ENCODE assay signal across 26 mouse cellular contexts in the genomic region with DNA sequence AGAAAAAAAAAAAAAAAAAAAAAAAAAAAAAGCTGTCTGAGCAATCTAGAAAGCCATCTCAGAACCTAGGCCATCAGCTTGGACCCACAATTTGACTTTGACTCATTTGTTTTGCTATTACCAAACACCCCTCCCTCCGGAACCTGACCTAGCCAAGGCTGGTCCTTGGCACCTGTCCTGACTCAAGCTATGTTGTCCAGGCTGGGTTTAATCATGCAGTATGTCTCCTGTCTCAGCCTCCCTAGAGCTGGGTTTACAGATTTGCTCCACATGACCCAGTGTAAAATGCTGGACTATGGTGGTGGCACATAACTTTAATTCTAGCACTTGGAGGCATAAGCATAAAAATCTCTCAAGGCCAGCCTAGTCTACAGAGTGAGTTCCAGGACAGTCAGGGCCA. TPM values are rescaled to one million over a fixed set of nuclear protein-coding genes. Genes with fewer than 3 reads are reported as not detected.
DNase-seq lines count a peak whose midpoint lies in the region; ATAC-seq and TF ChIP-seq lines count a peak whose summit lies in the region.
"Had no signal": no experiment of that assay in that cellular context is flagged by ENCODE, and none has a peak within 500 bp of the region (broad histone marks: within the 10 kb centered on the region; RNA-seq: fewer than 3 reads in every experiment).

No protein-coding gene starts in this region.

- H3K4me1 ChIP-seq in limb, embryonic 14.5 days (ENCODE audit: control insufficient read depth, insufficient read depth, low read length) = no peaks in the 10 kb centered on the region
- H3K4me1 ChIP-seq in limb, embryonic 10.5 days = no peaks in the 10 kb centered on the region
- H3K4me1 ChIP-seq: limb, embryonic 15.5 days; midbrain, embryonic 15.5 days; neural tube, embryonic 13.5 days had no signal

- no peak overlapping the region for H3ac ChIP-seq in myocyte (ENCODE audit: control insufficient read depth, insufficient read length)

- DNase-seq in heart, adult 11 months = peak; percentile 53
- DNase-seq in heart, postnatal 10 days = no peak
- no peak for DNase-seq in limb, embryonic 14.5 days (ENCODE audit: low spot score)
- no peak for DNase-seq in limb, embryonic 10.5 days (ENCODE audit: low spot score)
- DNase-seq in testis, postnatal 10 days (ENCODE audit: low spot score) = peak; percentile 33
- no peak for DNase-seq in testis, postnatal 14 days (ENCODE audit: low spot score)
- no peak for DNase-seq in right cerebral cortex, postnatal 25 days
- DNase-seq: adrenal gland, adult 8-10 months; cerebellum, adult 11 months; cerebellum, adult 9-10 months; cerebellum, postnatal 36 days; heart, postnatal 4 days; kidney, adult 8-10 months; kidney, postnatal 10 days; liver, postnatal 0 days; lung, postnatal 36 days had no signal

- no peak overlapping the region for H3K4me2 ChIP-seq in limb, embryonic 14.5 days (replicated peaks; ENCODE audit: low read depth, low read length, severe bottlenecking)
- H3K4me2 ChIP-seq in myocyte (ENCODE audit: low read depth) = no peak overlapping the region
- H3K4me2 ChIP-seq: heart, embryonic 11.5 days; hindbrain, embryonic 14.5 days; limb, embryonic 15.5 days; midbrain, embryonic 15.5 days; neural tube, embryonic 13.5 days had no signal

- intact Hi-C loops in heart, postnatal 10 days (cut with DNase I) = no loop called here

- H3K4me3 ChIP-seq in limb, embryonic 14.5 days (replicated peaks; ENCODE audit: low read length) = no peak overlapping the region
- no peak overlapping the region for H3K4me3 ChIP-seq in limb, embryonic 10.5 days
- no peak overlapping the region for H3K4me3 ChIP-seq in myocyte
- H3K4me3 ChIP-seq: left cerebral cortex, adult 2 months; limb, embryonic 15.5 days; midbrain, embryonic 15.5 days; neural tube, embryonic 13.5 days had no signal

- no peak overlapping the region for H3K9ac ChIP-seq in limb, embryonic 14.5 days (ENCODE audit: low read depth, low read length, severe bottlenecking)
- H3K9ac ChIP-seq: hindbrain, embryonic 14.5 days; limb, embryonic 15.5 days; liver, postnatal 0 days; midbrain, embryonic 15.5 days; neural tube, embryonic 13.5 days had no signal

- no peaks in the 10 kb centered on the region for H3K27me3 ChIP-seq in limb, embryonic 14.5 days (ENCODE audit: control insufficient read depth, insufficient read depth, low read length)
- H3K27me3 ChIP-seq in limb, embryonic 10.5 days (ENCODE audit: low read depth, poor library complexity, severe bottlenecking) = no peaks in the 10 kb centered on the region
- no peaks in the 10 kb centered on the region for H3K27me3 ChIP-seq in myocyte (ENCODE audit: control insufficient read depth, insufficient read depth, insufficient read length)
- H3K27me3 ChIP-seq: CH12.LX; limb, embryonic 15.5 days; midbrain, embryonic 15.5 days; neural tube, embryonic 13.5 days had no signal

- ATAC-seq in limb, embryonic 14.5 days (ENCODE audit: low FRiP score, low read depth) = 0 out of 2 replicates have a peak, but pooled peaks have one; percentile 8
- ATAC-seq: activated CD4-positive, CD25-positive, alpha-beta regulatory T cell, adult 4 months; forebrain, embryonic 16.5 days; liver, postnatal 0 days; midbrain, embryonic 15.5 days had no signal

- WGBS in limb, embryonic 14.5 days = 83% methylated on average over 1 of the region's 1 CpGs
- WGBS in limb, embryonic 10.5 days = 85% methylated on average over 1 of the region's 1 CpGs

- H3K9me3 ChIP-seq in limb, embryonic 14.5 days (ENCODE audit: control insufficient read depth, low read length) = no peaks in the 10 kb centered on the region
- H3K9me3 ChIP-seq in limb, embryonic 10.5 days (replicated peaks) = no peaks in the 10 kb centered on the region
- H3K9me3 ChIP-seq: limb, embryonic 15.5 days; midbrain, embryonic 15.5 days; neural tube, embryonic 13.5 days had no signal

- no peak overlapping the region for H3K27ac ChIP-seq in limb, embryonic 14.5 days (replicated peaks; ENCODE audit: low read depth, low read length)
- H3K27ac ChIP-seq in limb, embryonic 10.5 days = no peak overlapping the region
- H3K27ac ChIP-seq: hindbrain, embryonic 14.5 days; left cerebral cortex, adult 2 months; limb, embryonic 15.5 days; midbrain, embryonic 15.5 days; neural tube, embryonic 13.5 days had no signal

- H3K79me2 ChIP-seq in myocyte (ENCODE audit: control insufficient read depth, insufficient read depth) = no peaks in the 10 kb centered on the region

- no peak for TF ChIP-seq POLR2A in limb, embryonic 14.5 days (IDR thresholded peaks at IDR 0.05; ENCODE audit: borderline replicate concordance, extremely low read depth, insufficient read depth, insufficient read length)
- no peak for TF ChIP-seq POLR2A in myocyte (IDR thresholded peaks at IDR 0.05; ENCODE audit: insufficient read length, low read depth)

- peaks cover 11% of the 10 kb centered on the region for H3K36me3 ChIP-seq in limb, embryonic 14.5 days (ENCODE audit: control insufficient read depth, insufficient read depth, low read length)
- H3K36me3 ChIP-seq in limb, embryonic 10.5 days = peaks cover 21% of the 10 kb centered on the region
- H3K36me3 ChIP-seq in myocyte (ENCODE audit: control insufficient read depth, insufficient read depth) = peaks cover 10% of the 10 kb centered on the region

TF ChIP-seq in myocyte, 11 proteins besides CTCF, POLR2A, EP300 and RAD21:
- TF ChIP-seq POLR2AphosphoS2 (IDR thresholded peaks at IDR 0.05; ENCODE audit: insufficient read length, low read depth) (peak; percentile 32), CEBPB (IDR thresholded peaks at IDR 0.05; ENCODE audit: insufficient read depth, poor library complexity, severe bottlenecking) (no peak), E2F4 (IDR thresholded peaks at IDR 0.05; ENCODE audit: insufficient read depth) (no peak)

RNA-seq across cellular contexts. Expression of gene Ctsh, which starts 29.0 kb away (rescaled TPM):
- 10 to 100 TPM; 42.1 to 46.6 TPM for total RNA-seq in heart, postnatal 10 days (2021)
- 17.7 and 20.4 TPM in 2 replicates for polyA plus RNA-seq in limb, embryonic 14.5 days (2012; rRNA removed)
- 37.8 and 40.3 TPM in 2 replicates for polyA plus RNA-seq in limb, embryonic 14.5 days (2014; fragmentation: Nextera tagmentation; extraction: Ambion mirVana)
- polyA plus RNA-seq in limb, embryonic 10.5 days (2016; fragmentation: Nextera tagmentation; extraction: Ambion mirVana) = 7.5 and 12.1 TPM in 2 replicates
- 3.5 TPM for polyA plus RNA-seq in myocyte (2012; fragmentation: generic; extraction: Trizol)

RNA-seq across cellular contexts. Expression of gene Morf4l1, which starts 31.6 kb away (rescaled TPM):
- 100 to 1,000 TPM; 292 to 311 TPM for total RNA-seq in heart, postnatal 10 days (2021)
- 403 and 464 TPM in 2 replicates for polyA plus RNA-seq in limb, embryonic 14.5 days (2012; rRNA removed)
- polyA plus RNA-seq in limb, embryonic 14.5 days (2014; fragmentation: Nextera tagmentation; extraction: Ambion mirVana) = 500 and 524 TPM in 2 replicates
- 432 and 482 TPM in 2 replicates for polyA plus RNA-seq in limb, embryonic 10.5 days (2016; fragmentation: Nextera tagmentation; extraction: Ambion mirVana)
- 204 TPM for polyA plus RNA-seq in myocyte (2012; fragmentation: generic; extraction: Trizol)

Comparison
In these comparisons a context has a peak if more than half of its experiments do, and no peak if none do; other contexts are left out.
1. DNase-seq: peak in heart, adult 11 months (single experiment) and testis, postnatal 10 days (single experiment); none in heart, postnatal 10 days (0 of 2), limb, embryonic 14.5 days (single experiment), limb, embryonic 10.5 days (single experiment), testis, postnatal 14 days (single experiment) and right cerebral cortex, postnatal 25 days (single experiment).